Mouse (Mus musculus) lung, embryonic 16.5 days (tissue): Measurements from ENCODE around the gene Msmb. TPM values are rescaled to one million over a fixed set of nuclear protein-coding genes. Genes with fewer than 3 reads are reported as not detected.
"Not testable (repeated sequence)": the region's sequence is repeated elsewhere in the genome, so short reads cannot be mapped to it uniquely, and the experiment has no call there.

Experiments
- ATAC-seq: fragments of 200-750 bp; cut with Nextera tagmentation; 2 replicates; pipeline ENCODE4 v1.8.0; 2017; ENCODE audit warnings: low read depth, mild to moderate bottlenecking, moderate library complexity
- H3K27ac ChIP-seq: fragments of 300-500 bp; sonication (generic); 2 replicates; pipeline ENCODE4 v1.5.1; 2014; ENCODE audit warnings: mild to moderate bottlenecking, control low read depth, low read length
- H3K27me3 ChIP-seq: fragments of 300-500 bp; sonication (generic); 2 replicates; pipeline ENCODE4 v1.6.1; 2014; ENCODE audit warnings: low read depth, low read length, mixed read lengths; ENCODE audit not compliant: control insufficient read depth, insufficient read depth
- H3K36me3 ChIP-seq: fragments of 300-500 bp; sonication (generic); 2 replicates; pipeline ENCODE4 v1.6.1; 2014; ENCODE audit warnings: low read length; ENCODE audit not compliant: control insufficient read depth, insufficient read depth
- H3K4me1 ChIP-seq: fragments of 300-500 bp; sonication (generic); replicated peaks from 2 replicates; pipeline ENCODE4 v1.6.1; 2014; ENCODE audit warnings: low read length, mixed read lengths; ENCODE audit not compliant: control insufficient read depth, insufficient read depth
- H3K4me2 ChIP-seq: fragments of 300-500 bp; sonication (generic); 2 replicates; pipeline ENCODE4 v1.6.1; 2014; ENCODE audit warnings: low read depth, low read length, control low read depth
- H3K4me3 ChIP-seq: fragments of 300-500 bp; sonication (generic); 2 replicates; pipeline ENCODE4 v1.5.1; 2014; ENCODE audit warnings: mild to moderate bottlenecking, low read length, control low read depth
- H3K9ac ChIP-seq: fragments of 300-500 bp; sonication (generic); 2 replicates; pipeline ENCODE4 v1.6.1; 2014; ENCODE audit warnings: low read length, control low read depth
- H3K9me3 ChIP-seq: fragments of 300-500 bp; sonication (generic); 2 replicates; pipeline ENCODE4 v1.6.1; 2016; ENCODE audit warnings: low read length; ENCODE audit not compliant: control insufficient read depth
- WGBS: fragments of 180-500 bp; shearing (Covaris S2); extraction: QIAGEN DNeasy Blood & Tissue Kit; methylation state at CpG from one replicate; pipeline ENCODE4 v1.1.7; 2014; 5-methylcytosine and 5-hydroxymethylcytosine counted together
- polyA plus RNA-seq: library from polyadenylated mRNA; unstranded; fragments of >200 nt; fragmentation: Nextera tagmentation; extraction: Ambion mirVana; gene quantifications from 2 replicates; pipeline ENCODE4 v1.2.1, GENCODE M21; 2015

Msmb gene
- polyA plus RNA-seq, 1 experiment from 2014 or later: not detected

- Histone ChIP-seq H3K27me3 (no peaks in the 10 kb centered on the region), H3K4me1 (peaks cover 26% of the 10 kb centered on the region), H3K4me3 (peak overlapping the region; percentile 54), H3K9ac (no peak overlapping the region), H3K36me3 (no peaks in the 10 kb centered on the region), H3K27ac (no peak overlapping the region), H3K4me2 (peak overlapping the region; percentile 92), H3K9me3 (no peaks in the 10 kb centered on the region)
- no peak for ATAC-seq
- 48% methylated on average over 2 of the region's 2 CpGs for WGBS
Measured at GRCm38 (mm10) chr14:32166062-32166441, 24.2 kb downstream of the Msmb start.

DNA sequence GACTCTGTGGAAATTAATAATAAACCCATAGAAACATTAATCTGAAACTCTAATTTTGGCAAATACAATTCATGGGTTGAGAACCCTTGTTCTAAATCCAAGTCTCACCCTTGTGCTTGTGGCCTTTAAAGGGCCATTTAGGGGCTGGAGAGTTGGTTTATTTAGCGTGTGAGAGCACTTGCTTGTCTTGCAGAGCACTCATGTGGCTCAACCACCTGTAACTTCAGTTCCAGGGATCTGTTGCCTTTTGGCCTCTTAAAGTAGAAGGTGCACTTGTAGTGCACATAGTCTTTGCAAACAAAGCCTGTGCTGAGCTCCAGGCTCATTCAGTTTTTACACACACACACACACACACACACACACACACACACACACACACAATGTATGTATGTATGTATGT is 25.0 kb downstream of the Msmb start:
- peak; percentile 42 for ATAC-seq
- Histone ChIP-seq H3K4me1 (peaks cover 24% of the 10 kb centered on the region), H3K27me3 (no peaks in the 10 kb centered on the region), H3K9ac (no peak overlapping the region), H3K36me3 (no peaks in the 10 kb centered on the region), H3K9me3 (no peaks in the 10 kb centered on the region), H3K4me3 (no peak overlapping the region), H3K27ac (no peak overlapping the region), H3K4me2 (no peak overlapping the region)
- 27% methylated on average over 1 of the region's 1 CpGs for WGBS

DNA sequence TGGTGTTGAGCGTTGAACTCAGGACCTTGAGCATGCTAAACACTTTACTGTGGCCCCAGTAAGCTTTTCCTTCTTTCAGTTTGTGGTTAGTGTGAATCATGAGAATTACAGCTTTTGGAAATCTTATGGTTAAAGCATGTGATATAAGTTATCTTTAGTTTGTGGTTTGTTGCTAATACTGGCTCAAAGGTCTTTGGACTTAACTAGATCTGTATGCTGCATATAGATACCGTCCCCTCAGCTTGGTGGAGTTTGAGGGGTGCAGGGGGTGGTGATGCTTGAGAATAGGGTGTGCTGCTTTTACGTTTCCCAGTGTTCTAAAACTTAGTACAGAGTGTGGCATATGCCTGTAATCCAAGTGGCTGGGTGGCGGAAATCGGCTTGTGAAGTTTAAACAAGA is 25.5 kb downstream of the Msmb start:
- Histone ChIP-seq H3K27ac (no peak overlapping the region), H3K9ac (no peak overlapping the region), H3K4me3 (no peak overlapping the region), H3K9me3 (no peaks in the 10 kb centered on the region), H3K4me1 (peaks cover 24% of the 10 kb centered on the region), H3K27me3 (no peaks in the 10 kb centered on the region), H3K36me3 (no peaks in the 10 kb centered on the region), H3K4me2 (no peak overlapping the region)
- 78% methylated on average over 5 of the region's 5 CpGs for WGBS
- ATAC-seq: no peak

GRCm38 (mm10) chr14:32168653-32169231 is 26.9 kb downstream of the Msmb start:
- 70% methylated on average over 3 of the region's 3 CpGs for WGBS
- Histone ChIP-seq H3K9ac (no peak overlapping the region), H3K9me3 (no peaks in the 10 kb centered on the region), H3K4me2 (no peak overlapping the region), H3K36me3 (peaks cover 3% of the 10 kb centered on the region; the same call in 1 of the 2 replicates), H3K27ac (no peak overlapping the region), H3K27me3 (no peaks in the 10 kb centered on the region), H3K4me1 (peaks cover 24% of the 10 kb centered on the region), H3K4me3 (no peak overlapping the region)
- no peak for ATAC-seq

GRCm38 (mm10) chr14:32170137-32170536 is 28.3 kb downstream of the Msmb start:
- Histone ChIP-seq H3K4me1 (peaks cover 16% of the 10 kb centered on the region), H3K36me3 (peaks cover 8% of the 10 kb centered on the region; the same call in 1 of the 2 replicates), H3K9me3 (no peaks in the 10 kb centered on the region), H3K4me3 (no peak overlapping the region), H3K4me2 (no peak overlapping the region), H3K9ac (no peak overlapping the region), H3K27me3 (no peaks in the 10 kb centered on the region), H3K27ac (no peak overlapping the region)
- ATAC-seq: no peak
- WGBS: 89% methylated on average over 4 of the region's 4 CpGs

- Histone ChIP-seq H3K27ac (no peak overlapping the region), H3K9me3 (no peaks in the 10 kb centered on the region), H3K27me3 (no peaks in the 10 kb centered on the region), H3K9ac (no peak overlapping the region), H3K36me3 (peaks cover 16% of the 10 kb centered on the region), H3K4me1 (no peaks in the 10 kb centered on the region), H3K4me3 (no peak overlapping the region), H3K4me2 (no peak overlapping the region)
- no peak for ATAC-seq
- 89% methylated on average over 2 of the region's 2 CpGs for WGBS
Measured at GRCm38 (mm10) chr14:32175310-32175709, 33.5 kb downstream of the Msmb start.

- peaks cover 24% of the 10 kb centered on the region for H3K36me3 ChIP-seq
- WGBS: 86% methylated on average over 4 of the region's 5 CpGs
- not testable (repeated sequence) for H3K4me1 ChIP-seq, H3K9ac ChIP-seq, H3K27me3 ChIP-seq, H3K27ac ChIP-seq, H3K9me3 ChIP-seq, H3K4me3 ChIP-seq, H3K4me2 ChIP-seq, ATAC-seq
Measured at GRCm38 (mm10) chr14:32176590-32176989, 34.8 kb downstream of the Msmb start.

GRCm38 (mm10) chr14:32179393-32180195 is 37.8 kb downstream of the Msmb start:
- 85% methylated on average over 10 of the region's 10 CpGs for WGBS
- H3K36me3 ChIP-seq: peaks cover 42% of the 10 kb centered on the region

DNA sequence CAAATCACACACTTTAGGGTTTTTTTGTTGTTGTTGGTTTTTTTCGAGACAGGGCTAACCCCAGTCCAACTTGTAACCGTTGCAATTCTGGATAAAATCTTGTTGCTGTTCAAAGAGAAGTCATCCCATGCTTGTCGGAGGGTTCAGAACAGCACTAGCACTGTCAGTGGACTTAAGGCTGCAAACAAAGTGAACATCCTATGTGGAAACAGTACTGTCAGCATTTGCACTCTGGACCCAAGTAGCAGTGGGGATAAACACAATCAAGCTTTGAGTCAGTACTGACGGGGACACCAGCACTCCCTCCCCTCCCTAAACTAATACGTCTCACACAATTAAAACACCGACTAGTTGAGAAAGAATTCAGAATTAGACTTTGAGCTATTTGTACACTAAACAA is 39.0 kb downstream of the Msmb start:
- H3K9ac ChIP-seq: no peak overlapping the region
- no peaks in the 10 kb centered on the region for H3K27me3 ChIP-seq
- H3K27ac ChIP-seq: no peak overlapping the region
- H3K4me2 ChIP-seq: no peak overlapping the region
- no peaks in the 10 kb centered on the region for H3K9me3 ChIP-seq
- no peak for ATAC-seq
- WGBS: 84% methylated on average over 6 of the region's 6 CpGs
- H3K36me3 ChIP-seq: peaks cover 46% of the 10 kb centered on the region
- H3K4me3 ChIP-seq: no peak overlapping the region
- no peaks in the 10 kb centered on the region for H3K4me1 ChIP-seq

More at GRCm38 (mm10) chr14:32179393-32180195, 37.8 kb downstream of the Msmb start:
- no peak overlapping the region for H3K9ac ChIP-seq
- H3K4me3 ChIP-seq: no peak overlapping the region
- ATAC-seq: no peak
- no peak overlapping the region for H3K27ac ChIP-seq
- no peaks in the 10 kb centered on the region for H3K27me3 ChIP-seq
- H3K4me2 ChIP-seq: no peak overlapping the region
- no peaks in the 10 kb centered on the region for H3K4me1 ChIP-seq
- H3K9me3 ChIP-seq: no peaks in the 10 kb centered on the region
